Comparison of ENCODE assay signal across 10 mouse cellular contexts in the genomic region with DNA sequence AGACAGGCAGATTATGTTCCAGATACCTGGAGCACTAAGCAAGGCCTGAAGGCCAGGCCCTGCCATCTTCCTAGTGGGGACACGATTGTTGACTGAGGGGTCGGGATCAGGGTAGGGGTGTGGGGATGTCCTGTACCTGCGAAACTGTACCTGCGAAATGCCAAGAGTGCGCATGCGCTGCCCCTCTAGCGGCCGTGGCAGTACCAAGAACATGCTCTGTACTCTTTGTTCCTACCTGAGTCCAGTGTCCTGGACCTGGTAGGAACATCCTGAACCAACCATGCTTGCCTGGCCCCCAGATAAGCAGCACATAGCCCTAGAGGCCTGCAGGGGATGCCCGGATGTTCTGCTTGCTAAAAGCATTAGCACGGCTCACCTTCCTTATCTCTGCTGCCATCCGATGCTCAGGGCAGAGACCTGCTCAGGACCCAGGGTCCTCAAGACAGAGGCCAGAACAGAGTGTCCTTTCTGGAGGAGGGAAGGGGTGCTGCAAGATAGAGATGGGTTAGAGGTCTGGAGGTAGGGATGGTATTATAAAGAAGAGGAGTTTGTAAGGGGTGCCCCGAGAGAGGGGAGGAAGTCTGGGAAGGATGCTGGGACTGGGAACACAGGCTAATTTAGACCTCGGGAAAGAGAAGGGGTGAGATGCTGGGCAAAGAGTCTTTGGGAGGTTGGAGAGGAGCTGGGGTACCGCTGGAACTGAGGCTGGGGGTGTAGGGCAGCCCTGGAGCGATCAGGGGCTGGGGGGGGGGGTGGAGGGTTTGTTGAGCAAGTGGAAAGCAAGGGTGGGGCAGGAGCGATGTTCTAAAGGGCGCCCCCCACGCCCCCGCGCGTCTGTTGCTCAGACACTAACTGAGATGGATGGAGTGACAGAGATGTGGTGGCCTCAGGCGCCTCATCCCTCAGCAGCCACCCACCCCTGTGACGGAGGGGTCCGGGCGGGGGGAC. TPM values are rescaled to one million over a fixed set of nuclear protein-coding genes. Genes with fewer than 3 reads are reported as not detected.
DNase-seq lines count a peak whose midpoint lies in the region; ATAC-seq and TF ChIP-seq lines count a peak whose summit lies in the region.
"Had no signal": no experiment of that assay in that cellular context is flagged by ENCODE, and none has a peak within 500 bp of the region (broad histone marks: within the 10 kb centered on the region; RNA-seq: fewer than 3 reads in every experiment).

Pnmt (plus strand) TSS at position 813 of the 948 bp plus-strand sequence.

- intact Hi-C loops in heart, postnatal 25 days (cut with DNase I) = no loop called here

- H3K4me3 ChIP-seq in testis, adult 2 months (ENCODE audit: control insufficient read depth, low read depth, low read length) = peak within 1 kb of the TSS; percentile 26
- H3K4me3 ChIP-seq in hindbrain, embryonic 13.5 days = peak within 1 kb of the TSS; percentile 21

- H3K9me3 ChIP-seq in hindbrain, embryonic 13.5 days = no peaks in the 10 kb centered on the region

- no peak for ATAC-seq in hindbrain, embryonic 13.5 days (ENCODE audit: low FRiP score)

- H3K9ac ChIP-seq in hindbrain, embryonic 13.5 days = peak within 1 kb of the TSS; percentile 46; the same call in 1 of the 2 replicates

- H3K4me2 ChIP-seq in hindbrain, embryonic 13.5 days = peak within 1 kb of the TSS; percentile 29

- DNase-seq in heart, adult 11 months = peak; percentile 97
- no peak for DNase-seq in heart, postnatal 25 days (ENCODE audit: low spot score)
- no peak for DNase-seq in testis, postnatal 14 days (ENCODE audit: low spot score)
- DNase-seq in skeletal muscle tissue, adult 2 months (ENCODE audit: low read depth, low spot score) = peak; percentile 78
- no peak for DNase-seq in kidney, adult 8-10 months
- DNase-seq in left cerebral cortex, adult 8-10 months (ENCODE audit: low spot score in 2 of 2) = no peak
- DNase-seq: kidney, adult 11 months; thymus, adult 18-20 months had no signal

- no peak for TF ChIP-seq POLR2A in testis, adult 2 months (IDR thresholded peaks at IDR 0.05; ENCODE audit: control insufficient read depth, low read depth, low read length)

- no peaks in the 10 kb centered on the region for H3K27me3 ChIP-seq in testis, adult 2 months (ENCODE audit: control insufficient read depth, insufficient read depth, low read length)
- peaks cover 72% of the 10 kb centered on the region for H3K27me3 ChIP-seq in hindbrain, embryonic 13.5 days

- WGBS in hindbrain, embryonic 13.5 days = 59% methylated on average over 22 of the region's 25 CpGs

- H3K36me3 ChIP-seq in testis, adult 2 months (ENCODE audit: control insufficient read depth, insufficient read depth, low read length) = no peaks in the 10 kb centered on the region
- H3K36me3 ChIP-seq in hindbrain, embryonic 13.5 days = peaks cover 5% of the 10 kb centered on the region

- H3K4me1 ChIP-seq in testis, adult 2 months (ENCODE audit: control insufficient read depth, insufficient read depth, low read length) = peaks cover 15% of the 10 kb centered on the region
- peaks cover 19% of the 10 kb centered on the region for H3K4me1 ChIP-seq in hindbrain, embryonic 13.5 days (replicated peaks)

- H3K27ac ChIP-seq in testis, adult 2 months (ENCODE audit: control insufficient read depth, insufficient read depth, low read depth, low read length) = no peak within 1 kb of the TSS
- no peak within 1 kb of the TSS for H3K27ac ChIP-seq in hindbrain, embryonic 13.5 days

- no peak for TF ChIP-seq CTCF in testis, adult 2 months (IDR thresholded peaks at IDR 0.05; ENCODE audit: control insufficient read depth, insufficient read depth, insufficient replicate concordance, low read depth, low read length)

RNA-seq across cellular contexts. Expression of gene Pnmt, which starts in this region (rescaled TPM):
- total RNA-seq in heart, postnatal 25 days (2021) = 1 to 10 TPM; 1.3 to 1.7 TPM
- polyA plus RNA-seq in testis, adult 2 months (2012; rRNA removed) = 0.35 and 4.7 TPM in 2 replicates
- polyA plus RNA-seq in hindbrain, embryonic 13.5 days (2015; fragmentation: Nextera tagmentation; extraction: Ambion mirVana) = 3.2 and 4.2 TPM in 2 replicates
- 1 to 10 TPM in 2 of 4 experiments, under 1 TPM in 2; 0.65 to 1.7 (median 0.96) TPM for total RNA-seq in left cerebral cortex, adult 8-10 months (2022)

Comparison
In these comparisons a context has a peak if more than half of its experiments do, and no peak if none do; other contexts are left out.
1. DNase-seq: peak in heart, adult 11 months (single experiment) and skeletal muscle tissue, adult 2 months (single experiment); none in heart, postnatal 25 days (single experiment), testis, postnatal 14 days (single experiment), kidney, adult 8-10 months (0 of 2) and left cerebral cortex, adult 8-10 months (0 of 2).